Mouse (Mus musculus) testis, postnatal 10 days (tissue): ENCODE measurements around the gene Acvr2b.
"Not testable (repeated sequence)": the region's sequence is repeated elsewhere in the genome, so short reads cannot be mapped to it uniquely, and the experiment has no call there.

Experiments
- DNase-seq: peaks from one replicate; pipeline ENCODE4 v3.0.0; 2021; ENCODE audit warnings: low spot score

The Acvr2b gene

GRCm38 (mm10) chr9:119401801-119402214 lies at the start of gene Acvr2b:
Gene Acvr2b (plus strand): TSS chr9:119402118.
- DNase-seq: peak; percentile 99

GRCm38 (mm10) chr9:119353926-119354325 lies 48.0 kb upstream of the Acvr2b start:
- DNase-seq: no peak

DNA sequence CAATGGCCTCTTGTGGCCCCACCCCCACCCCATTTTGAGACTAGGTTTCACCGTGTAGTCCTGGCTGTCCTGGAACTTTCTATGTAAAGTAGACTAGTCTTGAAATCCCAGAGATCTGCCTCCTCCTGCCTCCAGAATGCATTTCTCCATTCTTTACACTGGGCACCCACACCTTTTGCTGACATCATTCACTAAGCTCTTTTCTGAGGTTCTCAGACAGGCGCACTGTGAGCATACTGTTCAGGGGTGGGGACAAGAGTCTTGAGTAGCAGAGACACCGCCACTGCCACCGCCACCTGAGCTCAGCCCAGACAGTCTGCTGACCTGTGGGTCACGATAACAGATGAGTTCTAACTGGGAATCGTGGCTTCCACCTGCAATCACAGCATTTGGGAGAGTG lies 46.0 kb upstream of the Acvr2b start:
- DNase-seq: no peak

- DNase-seq: peak; percentile 96
Observed at GRCm38 (mm10) chr9:119357331-119358057, 44.4 kb upstream of the Acvr2b start, which contains the start of gene Xylb. Gene Xylb (plus strand): TSS chr9:119357381.

- no peak for DNase-seq
Observed at GRCm38 (mm10) chr9:119358058-119358429, 43.9 kb upstream of the Acvr2b start.

GRCm38 (mm10) chr9:119361416-119361815 lies 40.5 kb upstream of the Acvr2b start:
- no peak for DNase-seq

GRCm38 (mm10) chr9:119363229-119363628 lies 38.7 kb upstream of the Acvr2b start:
- no peak for DNase-seq

GRCm38 (mm10) chr9:119365284-119365683 lies 36.6 kb upstream of the Acvr2b start, which contains the start of gene Slc22a14:
Gene Slc22a14 (minus strand): TSS chr9:119365553.
- DNase-seq: no peak

DNA sequence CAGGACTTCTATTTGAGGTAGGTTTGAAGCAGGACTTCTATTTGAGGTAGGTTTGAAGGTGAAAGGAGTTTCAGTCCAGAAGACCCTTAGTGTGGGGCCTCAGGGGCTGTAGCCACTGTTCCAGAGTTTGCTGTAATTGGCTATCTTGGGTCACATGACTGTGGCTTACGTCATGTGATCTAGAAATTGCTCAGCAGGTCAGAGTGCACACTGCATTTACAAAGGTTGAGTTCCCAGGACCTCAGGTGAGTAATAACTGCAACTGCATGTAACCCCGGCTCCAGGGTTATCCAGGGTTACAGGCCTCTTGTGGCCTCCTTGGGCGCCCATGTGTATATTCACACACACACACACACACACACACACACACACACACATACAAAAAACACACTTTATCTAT lies 33.6 kb upstream of the Acvr2b start:
- no peak for DNase-seq

DNA sequence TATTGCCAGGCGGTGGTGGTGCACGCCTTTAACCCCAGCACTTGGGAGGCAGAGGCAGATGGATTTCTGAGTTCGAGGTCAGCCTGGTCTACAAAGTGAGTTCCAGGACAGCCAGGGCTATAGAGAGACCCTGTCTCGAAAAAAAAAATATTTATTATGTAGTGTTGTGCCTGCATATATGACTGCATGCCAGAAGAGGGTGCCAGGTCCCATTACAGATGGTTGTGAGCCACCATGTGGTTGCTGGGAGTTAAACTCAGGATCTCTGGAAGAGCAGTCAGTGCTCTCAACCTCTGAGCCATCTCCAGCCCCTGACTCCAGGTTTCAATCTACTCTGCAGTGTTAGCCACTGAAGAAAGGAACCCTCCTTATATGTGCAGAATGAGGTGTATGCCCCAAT lies 31.1 kb upstream of the Acvr2b start:
- not testable (repeated sequence) for DNase-seq

DNA sequence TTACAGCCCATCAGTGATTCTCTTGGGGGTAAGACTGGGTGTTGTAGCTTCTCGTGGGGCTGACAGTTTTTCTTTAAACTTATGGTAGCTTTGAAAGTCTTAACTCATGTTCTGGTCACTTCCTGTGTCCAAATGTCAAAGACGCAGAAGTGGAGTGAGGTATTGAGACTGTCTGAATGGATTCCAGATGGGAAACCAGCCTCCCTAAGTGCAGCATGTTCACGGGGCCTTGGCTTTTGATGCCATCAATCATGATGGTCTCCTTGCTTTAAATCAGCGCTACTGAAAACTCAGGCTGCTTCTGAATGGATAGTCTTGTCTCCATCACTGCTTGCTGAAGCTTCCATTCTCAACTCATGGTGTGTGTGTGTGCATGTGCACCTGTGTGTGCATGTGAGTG lies 30.7 kb upstream of the Acvr2b start:
- no peak for DNase-seq

DNA sequence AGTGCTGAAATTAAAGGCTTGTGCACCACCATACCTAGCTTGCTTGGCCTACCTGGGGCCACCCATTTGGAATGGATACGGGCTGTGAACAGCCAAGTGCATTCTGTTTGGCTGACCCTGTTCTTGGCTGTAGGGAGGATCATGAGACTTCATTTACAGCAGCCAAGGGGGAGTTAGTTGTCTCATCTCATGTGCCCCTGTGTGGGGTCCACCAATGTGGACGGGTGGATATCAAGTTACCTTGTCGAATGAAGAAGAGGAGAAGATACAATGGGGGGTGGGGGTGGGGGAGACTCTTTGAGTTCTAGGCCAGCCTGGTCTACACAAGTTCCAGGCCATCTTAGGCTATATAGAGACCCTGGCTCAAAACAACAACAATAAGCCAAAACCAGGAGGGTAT lies 26.9 kb upstream of the Acvr2b start:
- no peak for DNase-seq

GRCm38 (mm10) chr9:119375556-119375955 lies 26.4 kb upstream of the Acvr2b start:
- DNase-seq: no peak

DNA sequence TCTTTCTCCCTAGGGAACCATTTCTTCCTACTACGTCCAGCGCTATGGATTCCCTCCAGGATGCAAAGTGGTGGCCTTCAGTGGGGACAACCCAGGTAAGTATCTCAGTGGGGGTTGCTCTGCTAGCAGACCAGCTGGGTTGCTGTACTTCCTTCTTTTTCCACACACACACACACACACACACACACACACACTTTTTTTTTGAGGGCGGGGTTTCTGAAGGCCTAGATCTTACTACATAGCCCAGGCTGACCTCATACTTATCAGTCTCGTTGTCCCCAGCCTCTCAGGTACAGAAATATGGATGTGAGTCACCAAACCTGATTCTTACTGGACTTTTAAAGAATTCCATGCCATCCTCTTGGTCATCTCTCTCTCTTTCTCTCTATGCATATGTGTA lies 23.7 kb upstream of the Acvr2b start:
- DNase-seq: no peak

- no peak for DNase-seq
Observed at GRCm38 (mm10) chr9:119382603-119383002, 19.3 kb upstream of the Acvr2b start.

GRCm38 (mm10) chr9:119388956-119389355 lies 13.0 kb upstream of the Acvr2b start:
- peak; percentile 73 for DNase-seq

GRCm38 (mm10) chr9:119390214-119390613 lies 11.7 kb upstream of the Acvr2b start:
- DNase-seq: no peak

DNA sequence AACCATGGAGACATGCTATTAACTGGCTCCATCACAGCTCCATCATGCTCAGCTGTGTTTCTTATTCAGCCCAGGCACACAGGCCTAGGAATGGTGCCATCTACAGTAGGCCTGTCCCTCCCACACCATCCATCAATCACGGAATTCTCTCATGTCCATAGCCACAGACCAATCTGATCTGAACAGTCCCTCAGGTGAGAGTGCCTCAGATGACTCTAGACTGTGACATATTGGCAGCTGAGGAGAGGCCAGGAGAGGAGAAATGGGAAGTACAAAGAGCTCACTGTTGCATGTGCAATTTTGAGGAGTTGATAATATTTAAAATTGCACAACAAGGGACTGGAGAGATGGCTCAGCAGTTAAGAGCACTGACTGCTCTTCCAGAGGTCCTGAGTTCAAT lies 7.1 kb upstream of the Acvr2b start:
- no peak for DNase-seq

GRCm38 (mm10) chr9:119401351-119401750 lies 567 bp upstream of the Acvr2b start:
- DNase-seq: no peak

- DNase-seq: peak; percentile 72
Observed at GRCm38 (mm10) chr9:119402253-119403235, 626 bp downstream of the Acvr2b start.

GRCm38 (mm10) chr9:119403236-119403641 lies 1.3 kb downstream of the Acvr2b start:
- DNase-seq: peak; percentile 73

DNA sequence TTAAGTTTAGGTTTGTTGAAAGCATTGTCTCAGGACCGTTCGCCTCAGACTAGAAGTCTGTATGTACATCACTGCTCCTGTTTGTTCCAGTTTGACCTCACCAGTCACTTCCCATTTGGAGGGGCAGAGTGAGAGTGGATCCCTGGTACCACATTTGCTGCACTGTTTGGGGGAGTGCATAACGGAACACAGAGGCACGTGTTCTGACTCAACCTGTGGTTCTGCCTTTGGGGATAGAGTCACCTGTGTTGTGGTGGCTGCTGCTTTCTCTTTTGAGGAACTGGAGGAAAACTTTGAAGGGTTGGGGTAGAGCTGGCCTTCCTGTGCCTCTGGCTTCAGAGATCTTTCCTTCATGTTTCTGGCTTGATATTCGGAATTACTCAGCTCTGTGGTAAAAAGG lies 2.2 kb downstream of the Acvr2b start:
- no peak for DNase-seq

GRCm38 (mm10) chr9:119407884-119408283 lies 6.0 kb downstream of the Acvr2b start:
- peak; percentile 40 for DNase-seq
